Mouse (Mus musculus) spleen, adult 2 months (tissue): ENCODE measurements at regions not wholly inside any gene's neighbourhood (a gene's known extent, or its start where the extent isn't known, plus 50 kb on each side); places are given as distances from the start of the nearest gene placed in this dataset.

Source experiments
- DNase-seq, 2 experiments: peaks; one replicate each; pipeline versions ENCODE4 v3.0.0 to v3.0.0-alpha.2; 2012 to 2021; ENCODE audit warnings: low spot score in 2 of 2, low read depth in 1 of 2
- H3K27ac ChIP-seq: fragments of 200-500 bp; 2 replicates; pipeline ENCODE4 v1.5.1; 2012; ENCODE audit warnings: low read length, inconsistent platforms; ENCODE audit not compliant: insufficient read depth
- H3K27me3 ChIP-seq: fragments of 200-500 bp; 2 replicates; pipeline ENCODE4 v1.6.1; 2012; ENCODE audit warnings: mild to moderate bottlenecking, moderate library complexity, low read length, inconsistent platforms; ENCODE audit not compliant: control insufficient read depth, insufficient read depth
- H3K36me3 ChIP-seq: fragments of 200-500 bp; 2 replicates; pipeline ENCODE4 v1.6.1; 2012; ENCODE audit warnings: mild to moderate bottlenecking, low read length, inconsistent platforms; ENCODE audit not compliant: control insufficient read depth, insufficient read depth
- H3K4me1 ChIP-seq: fragments of 200-500 bp; 2 replicates; pipeline ENCODE4 v1.6.1; 2011; ENCODE audit warnings: inconsistent platforms; ENCODE audit not compliant: control insufficient read depth, insufficient read depth, insufficient read length
- H3K4me3 ChIP-seq: fragments of 200-500 bp; 2 replicates; pipeline ENCODE4 v1.5.1; 2011; ENCODE audit warnings: mild to moderate bottlenecking, inconsistent platforms; ENCODE audit not compliant: insufficient read depth, insufficient read length; ENCODE audit errors: extremely low read depth
- CTCF ChIP-seq: fragments of 200-500 bp; IDR thresholded peaks from 2 replicates; pipeline ENCODE4 v1.5.1; 2011; ENCODE audit warnings: mild to moderate bottlenecking, inconsistent platforms; ENCODE audit not compliant: insufficient read depth, insufficient read length, insufficient replicate concordance; ENCODE audit errors: extremely low read depth
- POLR2A ChIP-seq: fragments of 200-500 bp; IDR thresholded peaks from 2 replicates; pipeline ENCODE4 v1.6.1; 2011; ENCODE audit warnings: low read depth, low read length, inconsistent platforms
- WGBS: fragments of 180-500 bp; shearing (Covaris S2); methylation state at CpG from one replicate; pipeline ENCODE4 v1.1.7; 2018; 5-methylcytosine and 5-hydroxymethylcytosine counted together

GRCm38 (mm10) chr2:147927792-147928670 is 118.7 kb downstream of the Foxa2 start:
- no peak for DNase-seq
- H3K27me3 ChIP-seq = no peaks in the 10 kb centered on the region
- no peaks in the 10 kb centered on the region for H3K36me3 ChIP-seq
- WGBS = 29% methylated on average over 10 of the region's 10 CpGs
- TF ChIP-seq POLR2A = no peak
- TF ChIP-seq CTCF = no peak
- no peak overlapping the region for H3K4me3 ChIP-seq
- H3K4me1 ChIP-seq = no peaks in the 10 kb centered on the region
- H3K27ac ChIP-seq = no peak overlapping the region

GRCm38 (mm10) chr2:147926861-147927260 is 119.9 kb downstream of the Foxa2 start:
- no peak overlapping the region for H3K27ac ChIP-seq
- no peaks in the 10 kb centered on the region for H3K36me3 ChIP-seq
- 83% methylated on average over 3 of the region's 3 CpGs for WGBS
- TF ChIP-seq CTCF (no peak), POLR2A (no peak)
- H3K27me3 ChIP-seq = no peaks in the 10 kb centered on the region
- no peak for DNase-seq
- no peaks in the 10 kb centered on the region for H3K4me1 ChIP-seq
- no peak overlapping the region for H3K4me3 ChIP-seq

- 91% methylated on average over 6 of the region's 6 CpGs for WGBS
- Histone ChIP-seq H3K36me3 (no peaks in the 10 kb centered on the region), H3K27me3 (no peaks in the 10 kb centered on the region), H3K4me3 (no peak overlapping the region), H3K27ac (no peak overlapping the region), H3K4me1 (no peaks in the 10 kb centered on the region)
- DNase-seq = no peak
- TF ChIP-seq CTCF = no peak
- TF ChIP-seq POLR2A = no peak
Measured at GRCm38 (mm10) chr2:147907341-147907740, 139.4 kb downstream of the Foxa2 start.

GRCm38 (mm10) chr2:147905759-147906740 is 140.7 kb downstream of the Foxa2 start:
- 53% methylated on average over 19 of the region's 19 CpGs for WGBS
- Histone ChIP-seq H3K27ac (no peak overlapping the region), H3K4me3 (no peak overlapping the region), H3K36me3 (no peaks in the 10 kb centered on the region), H3K27me3 (no peaks in the 10 kb centered on the region), H3K4me1 (no peaks in the 10 kb centered on the region)
- no peak for TF ChIP-seq CTCF
- TF ChIP-seq POLR2A = no peak
- no peak for DNase-seq

GRCm38 (mm10) chr2:147905118-147905517 is 141.7 kb downstream of the Foxa2 start:
- H3K4me1 ChIP-seq = no peaks in the 10 kb centered on the region
- TF ChIP-seq CTCF = no peak
- TF ChIP-seq POLR2A = no peak
- no peak overlapping the region for H3K27ac ChIP-seq
- no peaks in the 10 kb centered on the region for H3K27me3 ChIP-seq
- DNase-seq = no peak
- H3K36me3 ChIP-seq = no peaks in the 10 kb centered on the region
- WGBS = 46% methylated on average over 3 of the region's 3 CpGs
- no peak overlapping the region for H3K4me3 ChIP-seq

GRCm38 (mm10) chr2:147899236-147899635 is 147.5 kb downstream of the Foxa2 start:
- Histone ChIP-seq H3K27me3 (no peaks in the 10 kb centered on the region), H3K36me3 (no peaks in the 10 kb centered on the region), H3K27ac (no peak overlapping the region), H3K4me3 (no peak overlapping the region), H3K4me1 (no peaks in the 10 kb centered on the region)
- DNase-seq = no peak
- WGBS = 86% methylated on average over 1 of the region's 1 CpGs
- no peak for TF ChIP-seq CTCF
- TF ChIP-seq POLR2A = no peak
